Mouse (Mus musculus) adrenal gland, adult 2 months (tissue): ENCODE data around the gene Gm8660. TPM values are rescaled to one million over a fixed set of nuclear protein-coding genes. Genes with fewer than 3 reads are reported as not detected.
"Not testable (repeated sequence)": the region's sequence is repeated elsewhere in the genome, so short reads cannot be mapped to it uniquely, and the experiment has no call there.

Source experiments
- DNase-seq: peaks from one replicate; pipeline ENCODE4 v3.0.0; 2021
- long read RNA-seq: library from polyadenylated mRNA; stranded (forward); transcript quantifications from one replicate; pipeline ENCODE4 v2.0.0, GENCODE M21; 2021
- polyA plus RNA-seq: library from polyadenylated mRNA; depleted of rRNA; stranded (reverse); fragments of >200 nt; gene quantifications from 2 replicates; pipeline ENCODE4 v1.2.3, GENCODE M21; 2012; rRNA removed
- total RNA-seq, 2 experiments: library from RNA; stranded (reverse); gene quantifications; 2 replicates each; pipeline ENCODE4 v1.2.3; 2021

Gm8660 gene
- total RNA-seq (not detected), polyA plus RNA-seq (not detected in 2 replicates)
- long read RNA-seq, result 0 reads

DNA sequence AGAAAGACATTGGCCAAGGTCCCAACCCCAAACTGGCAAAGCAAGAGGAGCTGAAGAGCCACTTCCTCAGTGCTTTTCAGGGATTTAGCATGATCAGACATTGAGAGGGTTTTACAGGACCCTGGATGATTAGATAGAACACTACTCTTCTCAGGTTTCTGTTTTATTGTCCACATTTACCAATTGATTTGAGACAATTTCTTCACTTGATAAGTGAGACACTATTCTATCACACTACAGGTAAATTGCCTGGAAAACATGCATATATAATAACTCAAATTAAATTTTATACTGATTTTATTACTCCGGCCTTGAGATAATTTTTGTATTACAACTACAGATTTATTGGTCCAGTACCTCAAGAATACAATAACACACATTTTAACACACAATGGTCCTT lies at the start of gene Gm8660:
Gene Gm8660, minus strand, starts transcription at position 101 of the 400 bp plus-strand sequence.
- DNase-seq, result not testable (repeated sequence)

DNA sequence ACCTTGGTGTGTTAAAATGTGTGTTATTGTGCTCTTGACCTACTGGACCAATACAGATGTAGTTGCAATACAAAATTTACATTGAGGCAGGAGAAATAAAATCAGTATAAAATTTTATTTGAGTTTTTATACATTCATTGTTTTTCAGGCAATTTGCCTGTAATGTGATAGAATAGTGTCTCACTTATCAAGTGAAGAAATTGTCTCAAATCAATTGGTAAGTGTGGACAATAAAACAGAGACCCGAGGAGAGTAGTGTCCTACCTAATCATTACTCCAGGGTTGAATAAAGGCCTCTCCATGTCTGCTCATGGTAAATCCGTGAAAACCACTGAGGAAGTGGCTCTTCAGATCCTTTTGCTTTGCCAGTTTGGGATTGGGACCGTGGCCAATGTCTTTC lies 42.4 kb upstream of the Gm8660 start, which contains the start of gene Vmn1r148:
Gene Vmn1r148, plus strand, starts transcription at position 301 of the 400 bp plus-strand sequence.
- DNase-seq, result not testable (repeated sequence)

- not testable (repeated sequence) for DNase-seq
These were observed 41.2 kb downstream of the Gm8660 start, which contains the start of gene Gm4187 for GRCm38 (mm10) chr7:22329617-22330016. Gene Gm4187 (minus strand): TSS chr7:22329717.

Other genes with a start within 250 kb of the Gm8660 start
- not detected for gene Gm10666, start 236.3 kb downstream of the Gm8660 start, total RNA-seq
- gene Gm10666, start 236.3 kb downstream of the Gm8660 start, polyA plus RNA-seq, result not detected in 2 replicates
- not detected for gene Vmn1r142, start 207.0 kb downstream of the Gm8660 start, total RNA-seq
- not detected in 2 replicates for gene Vmn1r142, start 207.0 kb downstream of the Gm8660 start, polyA plus RNA-seq
- not detected for gene Vmn1r143, start 181.7 kb downstream of the Gm8660 start, total RNA-seq
- gene Vmn1r143, start 181.7 kb downstream of the Gm8660 start, polyA plus RNA-seq, result not detected in 2 replicates
- gene Gm8653, start 169.8 kb downstream of the Gm8660 start, total RNA-seq, result not detected
- gene Gm8653, start 169.8 kb downstream of the Gm8660 start, polyA plus RNA-seq, result not detected in 2 replicates
- gene Gm8453, start 141.6 kb downstream of the Gm8660 start, total RNA-seq, result not detected
- not detected in 2 replicates for gene Gm8453, start 141.6 kb downstream of the Gm8660 start, polyA plus RNA-seq
- gene Gm4187, start 41.3 kb downstream of the Gm8660 start, total RNA-seq, result not detected
- gene Gm4187, start 41.3 kb downstream of the Gm8660 start, polyA plus RNA-seq, result not detected in 2 replicates
- not detected for gene Vmn1r148, start 42.5 kb upstream of the Gm8660 start, total RNA-seq
- not detected in 2 replicates for gene Vmn1r148, start 42.5 kb upstream of the Gm8660 start, polyA plus RNA-seq
- not detected for gene Vmn1r149, start 67.2 kb upstream of the Gm8660 start, total RNA-seq
- not detected in 2 replicates for gene Vmn1r149, start 67.2 kb upstream of the Gm8660 start, polyA plus RNA-seq
- not detected for gene Gm10665, start 93.0 kb upstream of the Gm8660 start, total RNA-seq
- gene Gm10665, start 93.0 kb upstream of the Gm8660 start, polyA plus RNA-seq, result not detected in 2 replicates
- gene Vmn1r151, start 128.6 kb upstream of the Gm8660 start, total RNA-seq, result not detected
- gene Vmn1r151, start 128.6 kb upstream of the Gm8660 start, polyA plus RNA-seq, result not detected in 2 replicates
- not detected for gene Vmn1r152, start 151.9 kb upstream of the Gm8660 start, total RNA-seq
- gene Vmn1r152, start 151.9 kb upstream of the Gm8660 start, polyA plus RNA-seq, result not detected in 2 replicates
- not detected for gene Gm8677, start 163.8 kb upstream of the Gm8660 start, total RNA-seq
- not detected in 2 replicates for gene Gm8677, start 163.8 kb upstream of the Gm8660 start, polyA plus RNA-seq
- gene Gm4201, start 194.3 kb upstream of the Gm8660 start, total RNA-seq, result not detected
- not detected in 2 replicates for gene Gm4201, start 194.3 kb upstream of the Gm8660 start, polyA plus RNA-seq
- not detected for gene Gm4565, start 217.1 kb upstream of the Gm8660 start, total RNA-seq
- not detected in 2 replicates for gene Gm4565, start 217.1 kb upstream of the Gm8660 start, polyA plus RNA-seq